Mouse (Mus musculus) kidney, postnatal 0 days (tissue): Measurements from ENCODE around the gene Abhd12b. TPM values are rescaled to one million over a fixed set of nuclear protein-coding genes. Genes with fewer than 3 reads are reported as not detected.

Source experiments
- ATAC-seq: fragments of 200-750 bp; cut with Nextera tagmentation; replicated peaks from 2 replicates; pipeline ENCODE4 v1.8.0; 2017; ENCODE audit warnings: low read depth, moderate number of reproducible peaks, moderate TSS enrichment, moderate library complexity; ENCODE audit not compliant: low FRiP score
- DNase-seq: peaks from one replicate; pipeline ENCODE4 v3.0.0-alpha.2; 2016; ENCODE audit warnings: low spot score
- H3K27ac ChIP-seq: fragments of 300-500 bp; sonication (generic); 2 replicates; pipeline ENCODE4 v1.5.1; 2014; ENCODE audit warnings: mild to moderate bottlenecking
- H3K27me3 ChIP-seq: fragments of 300-500 bp; sonication (generic); 2 replicates; pipeline ENCODE4 v1.6.1; 2014; ENCODE audit warnings: low read length, mixed read lengths; ENCODE audit not compliant: insufficient read depth
- H3K36me3 ChIP-seq: fragments of 300-500 bp; sonication (generic); 2 replicates; pipeline ENCODE4 v1.6.1; 2014; ENCODE audit warnings: low read length, mixed read lengths; ENCODE audit not compliant: insufficient read depth
- H3K4me1 ChIP-seq: fragments of 300-500 bp; sonication (generic); replicated peaks from 2 replicates; pipeline ENCODE4 v1.6.1; 2014; ENCODE audit warnings: antibody characterized with exemption, low read length, mixed read lengths; ENCODE audit not compliant: insufficient read depth
- H3K4me2 ChIP-seq: fragments of 300-500 bp; sonication (generic); 2 replicates; pipeline ENCODE4 v1.6.1; 2014; ENCODE audit warnings: mild to moderate bottlenecking, low read length, moderate library complexity, mixed read lengths
- H3K4me3 ChIP-seq: fragments of 300-500 bp; sonication (generic); replicated peaks from 2 replicates; pipeline ENCODE4 v1.5.1; 2014; ENCODE audit warnings: low read depth, low read length
- H3K9ac ChIP-seq: fragments of 300-500 bp; sonication (generic); 2 replicates; pipeline ENCODE4 v1.6.1; 2014; ENCODE audit warnings: low read depth, low read length
- H3K9me3 ChIP-seq: fragments of 300-500 bp; sonication (generic); replicated peaks from 2 replicates; pipeline ENCODE4 v1.6.1; 2016; ENCODE audit warnings: low read length, inconsistent platforms, mixed read lengths
- CTCF ChIP-seq: IDR thresholded peaks from 2 replicates; pipeline ENCODE4 v1.5.1; 2016; ENCODE audit warnings: antibody characterized with exemption, low read depth, mild to moderate bottlenecking, moderate library complexity
- WGBS: fragments of 180-500 bp; shearing (Covaris S2); extraction: QIAGEN DNeasy Blood & Tissue Kit; methylation state at CpG from one replicate; pipeline ENCODE4 v1.1.7; 2014; 5-methylcytosine and 5-hydroxymethylcytosine counted together
- polyA plus RNA-seq: library from polyadenylated mRNA; unstranded; fragments of >200 nt; fragmentation: Nextera tagmentation; extraction: Ambion mirVana; gene quantifications from 2 replicates; pipeline ENCODE4 v1.2.1, GENCODE M21; 2015

Gene Abhd12b
- polyA plus RNA-seq, 1 experiment from 2014 or later, result not detected

DNA sequence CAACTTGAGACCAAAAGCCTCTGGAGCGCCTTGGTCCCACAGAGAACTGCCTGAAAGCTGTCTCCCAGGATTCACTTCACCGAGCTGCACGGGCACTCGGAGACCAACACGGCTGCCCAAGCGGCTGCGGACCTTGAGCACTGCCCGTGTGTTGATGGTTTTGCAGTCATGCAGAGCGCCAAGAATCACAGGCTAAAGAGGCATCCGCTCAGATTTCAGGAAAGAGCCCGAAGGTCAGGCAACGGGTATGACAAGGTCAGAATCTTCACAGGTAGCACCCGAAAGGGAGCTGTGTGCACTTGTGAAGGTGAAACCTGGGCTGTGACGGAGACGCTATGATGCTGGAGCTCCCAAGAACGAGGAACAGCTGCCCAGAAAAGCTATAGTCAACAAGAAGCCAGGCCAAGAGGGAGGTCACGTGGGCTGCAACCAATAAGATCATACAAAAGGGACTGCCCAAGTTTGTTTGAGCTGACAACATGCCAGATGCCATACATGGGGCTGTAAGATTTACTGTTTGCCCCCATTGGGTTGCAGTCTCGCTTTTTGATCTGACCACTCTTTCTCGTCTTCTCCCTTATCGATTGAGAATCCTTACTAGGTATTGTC lies 19.2 kb upstream of the Abhd12b start:
- H3K9me3 ChIP-seq, result no peaks in the 10 kb centered on the region
- H3K4me3 ChIP-seq, result no peak overlapping the region
- peak; percentile 44 for DNase-seq
- H3K9ac ChIP-seq, result no peak overlapping the region
- 55% methylated on average over 20 of the region's 20 CpGs for WGBS
- H3K27ac ChIP-seq, result peak overlapping the region; percentile 54; the same call in 1 of the 2 replicates
- no peak for TF ChIP-seq CTCF
- peak; percentile 47 for ATAC-seq
- no peaks in the 10 kb centered on the region for H3K36me3 ChIP-seq
- peak overlapping the region; percentile 45 for H3K4me2 ChIP-seq
- H3K27me3 ChIP-seq, result no peaks in the 10 kb centered on the region
- H3K4me1 ChIP-seq, result peaks cover 11% of the 10 kb centered on the region; the same call in 1 of the 2 replicates

DNA sequence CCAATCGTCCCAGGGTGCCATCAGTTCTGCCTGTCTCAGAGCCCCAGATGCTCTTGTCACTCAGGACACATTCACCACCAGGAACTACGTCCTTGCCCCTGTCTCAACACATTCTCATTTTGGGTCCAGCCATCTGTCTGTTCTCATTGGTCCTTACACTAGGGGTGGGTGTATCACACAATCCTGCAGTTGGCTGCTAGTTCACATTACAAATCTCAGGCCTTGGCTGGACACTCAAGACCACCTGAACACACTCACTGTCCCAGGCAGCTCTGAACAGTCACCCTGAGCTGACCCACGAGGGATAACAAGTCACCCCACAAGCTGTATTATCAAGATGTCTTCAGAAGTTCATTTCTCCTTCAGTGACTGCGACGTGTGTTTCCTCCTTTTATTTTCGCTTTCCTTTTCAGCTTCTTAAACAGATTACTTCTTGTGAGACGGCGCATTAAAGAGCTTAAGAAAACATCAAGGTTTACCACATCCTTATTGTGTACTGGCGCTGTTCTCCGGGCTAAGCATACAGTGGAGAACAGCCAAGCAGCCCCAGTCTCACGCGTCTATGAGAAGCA lies 17.7 kb upstream of the Abhd12b start:
- peaks cover 9% of the 10 kb centered on the region; the same call in 1 of the 2 replicates for H3K4me1 ChIP-seq
- H3K9me3 ChIP-seq, result no peaks in the 10 kb centered on the region
- no peak overlapping the region for H3K9ac ChIP-seq
- no peak overlapping the region for H3K27ac ChIP-seq
- DNase-seq, result peak; percentile 59
- no peaks in the 10 kb centered on the region for H3K36me3 ChIP-seq
- no peak for TF ChIP-seq CTCF
- H3K4me2 ChIP-seq, result peak overlapping the region; percentile 13; the same call in 1 of the 2 replicates
- no peak for ATAC-seq
- no peaks in the 10 kb centered on the region for H3K27me3 ChIP-seq
- no peak overlapping the region for H3K4me3 ChIP-seq
- 37% methylated on average over 12 of the region's 12 CpGs for WGBS

DNA sequence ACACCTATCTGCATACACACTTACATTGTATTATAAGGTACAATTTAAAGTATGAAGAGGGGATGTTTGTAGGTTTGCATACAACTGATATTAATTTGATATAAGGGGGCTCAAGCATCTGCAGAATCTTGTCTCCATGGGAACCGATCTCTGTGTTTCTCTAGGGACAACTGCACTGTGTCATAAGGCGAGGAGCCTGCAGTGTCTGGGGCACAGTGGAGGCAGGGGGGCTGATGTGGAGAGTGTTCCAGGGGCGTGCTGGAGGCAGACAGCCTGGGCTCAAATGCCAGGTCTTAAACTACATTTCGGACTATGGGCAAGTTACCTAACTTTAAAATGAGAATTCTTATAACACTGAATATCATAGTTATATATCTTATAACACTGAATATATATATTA lies 16.8 kb upstream of the Abhd12b start:
- no peak for DNase-seq

DNA sequence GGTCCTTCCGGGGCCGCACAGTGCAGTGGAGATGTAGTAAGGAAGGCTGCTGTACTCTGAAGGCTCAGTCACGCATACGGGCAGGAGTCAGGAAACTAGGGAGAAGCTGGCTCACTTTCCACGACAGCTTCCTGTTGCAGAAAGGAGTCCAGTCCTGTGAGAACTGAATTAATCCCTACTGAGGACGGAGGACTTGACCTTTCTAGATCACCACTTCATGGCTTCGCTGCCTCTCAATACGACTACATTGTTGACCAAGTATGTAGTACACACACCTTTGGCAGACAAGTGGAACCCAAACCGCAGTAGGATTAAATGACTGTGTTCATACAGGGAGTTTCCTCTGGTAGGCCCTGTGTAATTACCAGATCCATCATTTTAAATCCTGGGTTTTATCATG lies 16.3 kb upstream of the Abhd12b start:
- H3K4me1 ChIP-seq, result peaks cover 6% of the 10 kb centered on the region; the same call in 1 of the 2 replicates
- H3K27ac ChIP-seq, result no peak overlapping the region
- no peaks in the 10 kb centered on the region for H3K9me3 ChIP-seq
- no peak overlapping the region for H3K9ac ChIP-seq
- no peak overlapping the region for H3K4me3 ChIP-seq
- no peak for DNase-seq
- no peaks in the 10 kb centered on the region for H3K36me3 ChIP-seq
- no peak for ATAC-seq
- WGBS, result 43% methylated on average over 9 of the region's 9 CpGs
- no peak overlapping the region for H3K4me2 ChIP-seq
- H3K27me3 ChIP-seq, result no peaks in the 10 kb centered on the region
- no peak for TF ChIP-seq CTCF

More for the DNA sequence above, 16.8 kb upstream of the Abhd12b start:
- Histone ChIP-seq H3K4me2 (no peak overlapping the region), H3K9ac (no peak overlapping the region), H3K27ac (no peak overlapping the region), H3K4me1 (peaks cover 6% of the 10 kb centered on the region; the same call in 1 of the 2 replicates), H3K4me3 (no peak overlapping the region), H3K36me3 (no peaks in the 10 kb centered on the region), H3K27me3 (no peaks in the 10 kb centered on the region), H3K9me3 (no peaks in the 10 kb centered on the region)
- no peak; the same call in 1 of the 2 replicates for ATAC-seq
- no peak for TF ChIP-seq CTCF
- 75% methylated on average over 4 of the region's 4 CpGs for WGBS

DNA sequence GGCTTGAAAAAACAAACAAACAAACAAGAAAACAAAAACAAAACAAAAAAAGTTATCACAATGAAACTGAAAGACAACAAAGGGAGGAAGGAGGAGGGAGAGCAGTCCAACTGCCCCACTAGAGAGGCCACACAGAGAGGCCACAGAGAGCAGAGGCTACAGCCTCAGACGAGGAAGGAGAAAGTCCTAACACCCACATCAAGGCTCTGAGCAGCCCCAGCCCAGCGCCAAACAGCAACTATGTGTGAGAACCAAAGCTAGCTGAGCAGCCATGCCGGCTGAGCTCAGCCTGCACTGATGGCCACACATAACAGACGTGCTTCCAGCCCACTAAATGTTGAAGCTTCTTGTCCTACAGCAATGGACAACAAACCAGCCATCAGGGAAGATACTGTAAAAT lies 14.1 kb upstream of the Abhd12b start:
- DNase-seq, result no peak
- Histone ChIP-seq H3K4me1 (peaks cover 6% of the 10 kb centered on the region), H3K27ac (no peak overlapping the region), H3K4me3 (no peak overlapping the region), H3K4me2 (no peak overlapping the region), H3K9me3 (no peaks in the 10 kb centered on the region), H3K36me3 (no peaks in the 10 kb centered on the region), H3K9ac (no peak overlapping the region), H3K27me3 (no peaks in the 10 kb centered on the region)
- 56% methylated on average over 4 of the region's 4 CpGs for WGBS
- ATAC-seq, result no peak
- no peak for TF ChIP-seq CTCF

DNA sequence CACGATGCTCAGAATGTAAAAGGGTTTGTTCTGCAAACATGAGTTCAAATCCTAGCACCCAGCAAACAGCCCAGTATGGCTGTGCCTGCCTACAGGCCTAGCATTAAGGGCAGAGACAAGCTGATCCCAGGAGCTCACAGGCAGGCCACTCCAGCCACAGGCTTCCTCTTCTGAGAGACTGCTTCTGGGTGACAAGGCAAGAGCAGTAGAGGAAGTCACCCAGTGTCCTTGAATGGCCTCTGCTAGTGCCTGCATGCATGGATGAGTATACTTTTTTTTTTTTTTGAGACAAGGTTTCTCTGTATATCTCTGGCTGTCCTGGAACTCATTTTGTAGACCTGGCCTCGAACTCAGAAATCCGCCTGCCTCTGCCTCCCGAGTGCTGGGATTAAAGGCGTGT lies 13.4 kb upstream of the Abhd12b start:
- Histone ChIP-seq H3K4me3 (no peak overlapping the region), H3K27ac (no peak overlapping the region), H3K27me3 (no peaks in the 10 kb centered on the region), H3K36me3 (no peaks in the 10 kb centered on the region), H3K4me2 (no peak overlapping the region), H3K9ac (no peak overlapping the region), H3K4me1 (peaks cover 6% of the 10 kb centered on the region), H3K9me3 (no peaks in the 10 kb centered on the region)
- DNase-seq (no peak), ATAC-seq (no peak)
- no peak for TF ChIP-seq CTCF
- WGBS, result 97% methylated on average over 5 of the region's 5 CpGs
